Mouse (Mus musculus): ENCODE data around the gene Slc25a41. TPM values are rescaled to one million over a fixed set of nuclear protein-coding genes. Genes with fewer than 3 reads are reported as not detected.

The Slc25a41 gene
- polyA plus RNA-seq, 1 experiment from 2014 or later = not detected

- peak within 1 kb of the TSS; percentile 37; the same call in 1 of the 2 replicates for H3K27ac ChIP-seq (ENCODE audit: low read depth)
- peak; percentile 69 for ATAC-seq
- DNase-seq = peak; percentile 70
- no peaks in the 10 kb centered on the region for H3K9me3 ChIP-seq (ENCODE audit: low read length)
- H3K4me2 ChIP-seq (ENCODE audit: low read depth, low read length) = peak within 1 kb of the TSS; percentile 42
- H3K27me3 ChIP-seq (ENCODE audit: insufficient read depth, low read length) = no peaks in the 10 kb centered on the region
- 20% methylated on average over 6 of the region's 6 CpGs for WGBS (ENCODE audit: insufficient replicate concordance)
- H3K9ac ChIP-seq (replicated peaks) = peak within 1 kb of the TSS; percentile 51
- TF ChIP-seq EP300 (IDR thresholded peaks at IDR 0.05; ENCODE audit: low read depth) = no peak
- no peak for TF ChIP-seq CTCF (IDR thresholded peaks at IDR 0.05; ENCODE audit: low read depth)
- no peaks in the 10 kb centered on the region for H3K4me1 ChIP-seq (ENCODE audit: insufficient read depth)
- no peaks in the 10 kb centered on the region for H3K36me3 ChIP-seq (replicated peaks; ENCODE audit: insufficient read depth, low read length)
- peak within 1 kb of the TSS; percentile 19 for H3K4me3 ChIP-seq (ENCODE audit: low read depth, low read length)
These were observed 36.9 kb upstream of the Slc25a41 start, which contains the start of gene Dennd1c for GRCm38 (mm10) chr17:57078336-57078735. TSS of gene Dennd1c (minus strand) at chr17:57078514.

DNA sequence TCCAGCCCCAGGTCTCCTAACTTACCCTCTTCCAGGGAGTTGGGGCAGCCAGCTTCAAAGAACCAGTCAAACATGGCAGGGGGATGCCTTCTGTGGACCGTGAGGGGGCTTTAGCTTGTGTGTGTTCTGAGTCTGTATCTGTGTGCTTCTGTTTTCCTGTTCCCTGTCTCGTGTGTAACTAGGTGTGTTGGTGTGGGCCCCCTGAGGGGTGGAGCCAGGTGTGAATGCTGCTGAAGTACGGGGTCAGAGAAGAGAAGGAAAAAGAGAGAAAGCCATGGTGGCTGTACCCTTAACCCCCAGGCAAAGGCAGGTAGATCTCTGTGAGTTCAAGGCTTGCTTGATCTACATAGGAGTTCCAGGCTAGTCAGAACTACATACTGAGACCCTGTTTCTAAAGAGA, 35.5 kb upstream of the Slc25a41 start:
- 52% methylated on average over 3 of the region's 3 CpGs for WGBS (ENCODE audit: insufficient replicate concordance)
- no peaks in the 10 kb centered on the region for H3K27me3 ChIP-seq (ENCODE audit: insufficient read depth, low read length)
- H3K36me3 ChIP-seq (replicated peaks; ENCODE audit: insufficient read depth, low read length) = no peaks in the 10 kb centered on the region
- H3K27ac ChIP-seq (ENCODE audit: low read depth) = no peak overlapping the region
- TF ChIP-seq EP300 (IDR thresholded peaks at IDR 0.05; ENCODE audit: low read depth) (no peak), CTCF (IDR thresholded peaks at IDR 0.05; ENCODE audit: low read depth) (no peak)
- H3K4me3 ChIP-seq (ENCODE audit: low read depth, low read length) = no peak overlapping the region
- H3K4me2 ChIP-seq (ENCODE audit: low read depth, low read length) = peak overlapping the region; percentile 38
- DNase-seq (no peak), ATAC-seq (no peak)
- H3K9me3 ChIP-seq (ENCODE audit: low read length) = no peaks in the 10 kb centered on the region
- no peaks in the 10 kb centered on the region for H3K4me1 ChIP-seq (ENCODE audit: insufficient read depth)
- no peak overlapping the region for H3K9ac ChIP-seq (replicated peaks)

- no peaks in the 10 kb centered on the region for H3K4me1 ChIP-seq (ENCODE audit: insufficient read depth)
- peak; percentile 59 for DNase-seq
These were observed 29.2 kb upstream of the Slc25a41 start for GRCm38 (mm10) chr17:57070699-57071098.

GRCm38 (mm10) chr17:57070272-57070671, 28.8 kb upstream of the Slc25a41 start:
- Histone ChIP-seq H3K4me2 (ENCODE audit: low read depth, low read length) (no peak overlapping the region), H3K36me3 (replicated peaks; ENCODE audit: insufficient read depth, low read length) (0 out of 2 replicates have a peak, but pooled peaks cover 6% of the 10 kb centered on the region), H3K27me3 (ENCODE audit: insufficient read depth, low read length) (no peaks in the 10 kb centered on the region), H3K9me3 (ENCODE audit: low read length) (no peaks in the 10 kb centered on the region), H3K9ac (replicated peaks) (no peak overlapping the region), H3K4me3 (ENCODE audit: low read depth, low read length) (no peak overlapping the region), H3K27ac (ENCODE audit: low read depth) (no peak overlapping the region), H3K4me1 (ENCODE audit: insufficient read depth) (no peaks in the 10 kb centered on the region)
- DNase-seq (no peak), ATAC-seq (no peak)
- WGBS (ENCODE audit: insufficient replicate concordance) = 23% methylated on average over 9 of the region's 9 CpGs
- TF ChIP-seq EP300 (IDR thresholded peaks at IDR 0.05; ENCODE audit: low read depth) (no peak), CTCF (IDR thresholded peaks at IDR 0.05; ENCODE audit: low read depth) (no peak)

More at GRCm38 (mm10) chr17:57070699-57071098, 29.2 kb upstream of the Slc25a41 start:
- Histone ChIP-seq H3K36me3 (replicated peaks; ENCODE audit: insufficient read depth, low read length) (0 out of 2 replicates have a peak, but pooled peaks cover 4% of the 10 kb centered on the region), H3K27me3 (ENCODE audit: insufficient read depth, low read length) (no peaks in the 10 kb centered on the region), H3K9me3 (ENCODE audit: low read length) (no peaks in the 10 kb centered on the region), H3K27ac (ENCODE audit: low read depth) (no peak overlapping the region), H3K4me2 (ENCODE audit: low read depth, low read length) (no peak overlapping the region), H3K4me3 (ENCODE audit: low read depth, low read length) (no peak overlapping the region), H3K9ac (replicated peaks) (no peak overlapping the region)
- WGBS (ENCODE audit: insufficient replicate concordance) = 32% methylated on average over 11 of the region's 11 CpGs
- ATAC-seq = 0 out of 2 replicates have a peak, but pooled peaks have one; percentile 25
- TF ChIP-seq EP300 (IDR thresholded peaks at IDR 0.05; ENCODE audit: low read depth) (no peak), CTCF (IDR thresholded peaks at IDR 0.05; ENCODE audit: low read depth) (no peak)

DNA sequence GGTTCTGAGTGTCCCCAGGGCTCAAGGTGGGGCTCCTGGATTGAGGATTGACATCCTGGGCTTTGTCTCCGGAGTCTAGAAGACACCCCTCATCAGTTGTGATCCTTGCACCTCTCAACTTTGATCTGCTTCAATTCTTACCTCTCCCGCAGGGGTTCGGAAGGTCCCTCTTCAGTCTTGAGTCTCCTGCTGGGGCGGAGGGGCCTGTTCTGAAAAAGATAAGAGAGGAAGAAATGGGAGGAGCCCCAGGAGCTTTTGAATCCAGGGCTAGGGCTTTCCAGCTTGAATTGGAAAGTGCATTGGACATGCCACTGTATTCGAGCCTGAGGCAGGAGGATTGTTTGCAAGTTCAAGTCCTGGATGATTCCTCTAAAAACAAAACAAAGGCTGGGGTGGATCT, 25.5 kb upstream of the Slc25a41 start:
- Histone ChIP-seq H3K4me1 (ENCODE audit: insufficient read depth) (peaks cover 2% of the 10 kb centered on the region; the same call in 1 of the 2 replicates), H3K27ac (ENCODE audit: low read depth) (no peak overlapping the region), H3K27me3 (ENCODE audit: insufficient read depth, low read length) (peaks cover 12% of the 10 kb centered on the region), H3K9me3 (ENCODE audit: low read length) (no peaks in the 10 kb centered on the region), H3K4me3 (ENCODE audit: low read depth, low read length) (no peak overlapping the region), H3K36me3 (replicated peaks; ENCODE audit: insufficient read depth, low read length) (0 out of 2 replicates have a peak, but pooled peaks cover 7% of the 10 kb centered on the region), H3K9ac (replicated peaks) (no peak overlapping the region), H3K4me2 (ENCODE audit: low read depth, low read length) (no peak overlapping the region)
- no peak for ATAC-seq
- WGBS (ENCODE audit: insufficient replicate concordance) = 52% methylated on average over 5 of the region's 5 CpGs
- TF ChIP-seq EP300 (IDR thresholded peaks at IDR 0.05; ENCODE audit: low read depth) (no peak), CTCF (IDR thresholded peaks at IDR 0.05; ENCODE audit: low read depth) (no peak)
- DNase-seq = no peak

- 41% methylated on average over 8 of the region's 8 CpGs for WGBS (ENCODE audit: insufficient replicate concordance)
- H3K27me3 ChIP-seq (ENCODE audit: insufficient read depth, low read length) = peaks cover 32% of the 10 kb centered on the region
- no peak for TF ChIP-seq EP300 (IDR thresholded peaks at IDR 0.05; ENCODE audit: low read depth)
- no peak for TF ChIP-seq CTCF (IDR thresholded peaks at IDR 0.05; ENCODE audit: low read depth)
- H3K4me3 ChIP-seq (ENCODE audit: low read depth, low read length) = peak overlapping the region; percentile 52
- no peaks in the 10 kb centered on the region for H3K9me3 ChIP-seq (ENCODE audit: low read length)
- peaks cover 22% of the 10 kb centered on the region for H3K4me1 ChIP-seq (ENCODE audit: insufficient read depth)
- H3K27ac ChIP-seq (ENCODE audit: low read depth) = no peak overlapping the region
- DNase-seq (no peak), ATAC-seq (no peak)
- H3K4me2 ChIP-seq (ENCODE audit: low read depth, low read length) = peak overlapping the region; percentile 66
- 0 out of 2 replicates have a peak, but pooled peaks cover 7% of the 10 kb centered on the region for H3K36me3 ChIP-seq (replicated peaks; ENCODE audit: insufficient read depth, low read length)
- peak overlapping the region; percentile 70 for H3K9ac ChIP-seq (replicated peaks)
These were observed 21.6 kb upstream of the Slc25a41 start for GRCm38 (mm10) chr17:57063031-57063430.
